Mouse (Mus musculus): ENCODE data around the gene Smad3.

- TF ChIP-seq POLR2A (IDR thresholded peaks at IDR 0.05; ENCODE audit: borderline replicate concordance, control insufficient read depth, low read depth, low read length), result no peak
- no peak for TF ChIP-seq CTCF (IDR thresholded peaks at IDR 0.05; ENCODE audit: control insufficient read depth, insufficient read depth, low read length)
Observed at GRCm38 (mm10) chr9:63650905-63651304, 106.9 kb downstream of the Smad3 start.

Measured in bone marrow, adult 2 months (tissue).